Mouse (Mus musculus): ENCODE measurements around the gene Atrnl1.
A peak's percentile ranks its signal among the peaks of the same experiment; 100 is the strongest.

- TF ChIP-seq CTCF (IDR thresholded peaks at IDR 0.05) (peak; percentile 43), EP300 (IDR thresholded peaks at IDR 0.05) (no peak)
Measured at GRCm38 (mm10) chr19:57591631-57592030, 19.2 kb upstream of the Atrnl1 start.
